8 mouse cellular contexts compared by ENCODE assay signal in the genomic region with DNA sequence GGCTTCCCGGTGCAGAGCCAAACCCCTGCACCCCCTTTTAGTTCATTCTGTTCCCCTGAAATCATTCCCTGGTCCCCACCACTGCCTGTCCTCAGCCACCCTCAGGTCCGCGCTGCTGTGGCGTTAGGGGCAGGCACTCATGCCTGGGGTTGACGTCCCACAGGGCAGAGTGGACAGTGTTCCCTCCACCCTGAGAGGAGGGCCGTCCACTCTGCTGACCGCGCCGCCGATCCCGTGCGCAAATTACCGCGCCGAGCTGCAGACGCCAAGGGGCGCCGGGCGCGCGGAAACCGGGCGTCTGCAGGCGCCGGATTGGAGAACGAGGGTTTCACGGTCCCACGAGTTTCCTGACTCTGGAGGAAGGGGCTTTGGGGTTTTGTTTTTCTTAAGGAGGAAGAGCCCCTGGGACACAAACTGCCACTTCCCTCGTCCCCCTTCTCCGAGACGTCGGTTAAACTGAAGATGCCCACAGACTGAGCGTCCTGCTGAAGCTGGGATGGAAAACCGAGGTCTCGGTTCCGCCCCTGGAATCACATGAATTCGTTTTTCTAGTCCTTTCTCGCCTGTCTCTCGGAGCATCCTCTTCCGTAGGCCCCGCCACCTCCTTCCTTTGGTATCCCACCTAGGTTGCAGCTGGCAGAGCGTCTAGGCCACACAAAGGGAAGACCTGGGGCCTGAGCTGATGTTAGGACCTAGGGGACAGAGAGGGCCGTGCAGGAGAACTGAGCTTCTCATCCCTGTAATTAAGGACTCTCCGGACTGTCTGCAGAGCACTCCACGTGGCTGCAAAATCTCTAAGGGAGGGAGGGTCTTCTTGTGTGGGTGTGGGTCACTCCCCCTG. TPM values are rescaled to one million over a fixed set of nuclear protein-coding genes. Genes with fewer than 3 reads are reported as not detected.
DNase-seq lines count a peak whose midpoint lies in the region; ATAC-seq and TF ChIP-seq lines count a peak whose summit lies in the region.

No protein-coding gene starts in this region.

- TF ChIP-seq CTCF in E14TG2a.4 (conservative IDR thresholded peaks at IDR 0.05; ENCODE audit: low read length), result no peak
- no peak for TF ChIP-seq CTCF in hindbrain, postnatal 0 days (IDR thresholded peaks at IDR 0.05; ENCODE audit: low read depth)

- peak overlapping the region; percentile 95 for H3K4me2 ChIP-seq in embryonic facial prominence, embryonic 13.5 days
- peak overlapping the region; percentile 67 for H3K4me2 ChIP-seq in hindbrain, postnatal 0 days (ENCODE audit: low read depth, low read length)
- peak overlapping the region; percentile 62 for H3K4me2 ChIP-seq in neural tube, embryonic 12.5 days (replicated peaks)

- H3K36me3 ChIP-seq in E14TG2a.4 (ENCODE audit: insufficient read depth, low read length), result no peaks in the 10 kb centered on the region
- H3K36me3 ChIP-seq in embryonic facial prominence, embryonic 13.5 days, result no peaks in the 10 kb centered on the region
- no peaks in the 10 kb centered on the region for H3K36me3 ChIP-seq in hindbrain, postnatal 0 days (ENCODE audit: insufficient read depth, low read length)
- H3K36me3 ChIP-seq in neural tube, embryonic 12.5 days, result no peaks in the 10 kb centered on the region

- WGBS in embryonic facial prominence, embryonic 13.5 days, result under 1% methylated on average over 45 of the region's 45 CpGs
- under 1% methylated on average over 45 of the region's 45 CpGs for WGBS in hindbrain, postnatal 0 days
- under 1% methylated on average over 45 of the region's 45 CpGs for WGBS in neural tube, embryonic 12.5 days

- peak; percentile 85 for DNase-seq in heart, adult 11 months
- DNase-seq in heart, adult 9 months (ENCODE audit: low spot score in 2 of 2), result no peak
- peak; percentile 10 for DNase-seq in hindbrain, postnatal 0 days (ENCODE audit: low spot score)
- DNase-seq in gastrocnemius, postnatal 25 days, result no peak

- H3K4me1 ChIP-seq in E14TG2a.4 (replicated peaks; ENCODE audit: low read depth, low read length), result peaks cover 73% of the 10 kb centered on the region
- peaks cover 44% of the 10 kb centered on the region for H3K4me1 ChIP-seq in embryonic facial prominence, embryonic 13.5 days
- 0 out of 2 replicates have a peak, but pooled peaks cover 11% of the 10 kb centered on the region for H3K4me1 ChIP-seq in hindbrain, postnatal 0 days (ENCODE audit: insufficient read depth, low read length)
- H3K4me1 ChIP-seq in neural tube, embryonic 12.5 days, result peaks cover 37% of the 10 kb centered on the region

- peak overlapping the region; percentile 91 for H3K27ac ChIP-seq in embryonic facial prominence, embryonic 13.5 days
- no peak overlapping the region for H3K27ac ChIP-seq in hindbrain, postnatal 0 days
- H3K27ac ChIP-seq in neural tube, embryonic 12.5 days, result no peak overlapping the region

- peak overlapping the region; percentile 69 for H3K9ac ChIP-seq in embryonic facial prominence, embryonic 13.5 days
- H3K9ac ChIP-seq in hindbrain, postnatal 0 days (replicated peaks; ENCODE audit: low read length), result peak overlapping the region; percentile 35; the same call in 1 of the 2 replicates
- 0 out of 2 replicates have a peak overlapping the region, but pooled peaks have one; percentile 4 for H3K9ac ChIP-seq in neural tube, embryonic 12.5 days

- peak overlapping the region; percentile 77 for H3K4me3 ChIP-seq in E14TG2a.4 (replicated peaks; ENCODE audit: low read length)
- H3K4me3 ChIP-seq in embryonic facial prominence, embryonic 13.5 days, result peak overlapping the region; percentile 46
- peak overlapping the region; percentile 36 for H3K4me3 ChIP-seq in hindbrain, postnatal 0 days (ENCODE audit: low read length)
- peak overlapping the region; percentile 31 for H3K4me3 ChIP-seq in neural tube, embryonic 12.5 days

- ATAC-seq in embryonic facial prominence, embryonic 13.5 days (ENCODE audit: insufficient number of reproducible peaks, insufficient read depth, low FRiP score, low TSS enrichment, low read depth), result 0 out of 2 replicates have a peak, but pooled peaks have one; percentile 2
- ATAC-seq in hindbrain, postnatal 0 days, result peak; percentile 35; the same call in 1 of the 2 replicates
- ATAC-seq in neural tube, embryonic 12.5 days (ENCODE audit: low FRiP score, low read depth), result peak; percentile 22; the same call in 1 of the 2 replicates
- no peak for ATAC-seq in megakaryocyte-erythroid progenitor cell, adult 5-6 weeks (replicated peaks; ENCODE audit: low FRiP score, low TSS enrichment, poor library complexity, severe bottlenecking)

- H3K27me3 ChIP-seq in E14TG2a.4 (ENCODE audit: insufficient read depth, low read length), result peaks cover 63% of the 10 kb centered on the region
- H3K27me3 ChIP-seq in embryonic facial prominence, embryonic 13.5 days, result peaks cover 60% of the 10 kb centered on the region
- H3K27me3 ChIP-seq in hindbrain, postnatal 0 days (ENCODE audit: insufficient read depth, low read length), result peaks cover 32% of the 10 kb centered on the region; the same call in 1 of the 2 replicates
- peaks cover 73% of the 10 kb centered on the region for H3K27me3 ChIP-seq in neural tube, embryonic 12.5 days (replicated peaks)

- no peaks in the 10 kb centered on the region for H3K9me3 ChIP-seq in E14TG2a.4 (ENCODE audit: low read length)
- H3K9me3 ChIP-seq in embryonic facial prominence, embryonic 13.5 days, result no peaks in the 10 kb centered on the region
- H3K9me3 ChIP-seq in hindbrain, postnatal 0 days (ENCODE audit: low read length), result no peaks in the 10 kb centered on the region
- no peaks in the 10 kb centered on the region for H3K9me3 ChIP-seq in neural tube, embryonic 12.5 days

RNA-seq across cellular contexts. Expression of a gene that starts 3.6 kb away (rescaled TPM):
- 117 and 134 TPM in 2 replicates for polyA plus RNA-seq in embryonic facial prominence, embryonic 13.5 days (2015; fragmentation: Nextera tagmentation; extraction: Ambion mirVana)
- 5.6 and 7.2 TPM in 2 replicates for total RNA-seq in hindbrain, postnatal 0 days (2014; rRNA removed)
- 6.4 and 7.2 TPM in 2 replicates for polyA plus RNA-seq in hindbrain, postnatal 0 days (2015; fragmentation: Nextera tagmentation; extraction: Ambion mirVana)
- 15.2 and 16.3 TPM in 2 replicates for polyA plus RNA-seq in neural tube, embryonic 12.5 days (2016; fragmentation: Nextera tagmentation; extraction: Ambion mirVana)
- total RNA-seq in megakaryocyte-erythroid progenitor cell, adult 5-6 weeks (2014; fragmentation: Nextera tagmentation), result 7.2 and 47.8 TPM in 2 replicates
- total RNA-seq in megakaryocyte-erythroid progenitor cell, adult 5-6 weeks (2017), result 0.23 and 0.34 TPM in 2 replicates
- total RNA-seq in gastrocnemius, postnatal 25 days (2021), result under 1 TPM; 0.13 to 0.35 TPM

Comparison
In these comparisons a context has a peak if more than half of its experiments do, and no peak if none do; other contexts are left out.
1. DNase-seq: peak in heart, adult 11 months (single experiment) and hindbrain, postnatal 0 days (single experiment); none in heart, adult 9 months (0 of 2) and gastrocnemius, postnatal 25 days (single experiment).
2. H3K9ac ChIP-seq: peak in every context shown above with its lines; median percentile 69 in embryonic facial prominence, embryonic 13.5 days; 35 in hindbrain, postnatal 0 days; 4 in neural tube, embryonic 12.5 days.
3. Peak in every context shown above with its lines, with median percentiles within 50 percentile points of each other: H3K4me3 ChIP-seq and H3K4me2 ChIP-seq.